Mouse (Mus musculus) retina, adult 2 months (tissue): Measurements from ENCODE around the gene Gzme.
"Not testable (repeated sequence)": the region's sequence is repeated elsewhere in the genome, so short reads cannot be mapped to it uniquely, and the experiment has no call there.

Source experiments
- DNase-seq: peaks from one replicate; pipeline ENCODE4 v3.0.0-alpha.2; 2012; ENCODE audit warnings: low read depth, low spot score

The Gzme gene

GRCm38 (mm10) chr14:56120525-56120924 lies at the start of gene Gzme:
Gene Gzme, minus strand, starts transcription at chr14:56120625.
- DNase-seq, result no peak

- no peak for DNase-seq
Observed at GRCm38 (mm10) chr14:56168009-56168408, 47.6 kb upstream of the Gzme start.

DNA sequence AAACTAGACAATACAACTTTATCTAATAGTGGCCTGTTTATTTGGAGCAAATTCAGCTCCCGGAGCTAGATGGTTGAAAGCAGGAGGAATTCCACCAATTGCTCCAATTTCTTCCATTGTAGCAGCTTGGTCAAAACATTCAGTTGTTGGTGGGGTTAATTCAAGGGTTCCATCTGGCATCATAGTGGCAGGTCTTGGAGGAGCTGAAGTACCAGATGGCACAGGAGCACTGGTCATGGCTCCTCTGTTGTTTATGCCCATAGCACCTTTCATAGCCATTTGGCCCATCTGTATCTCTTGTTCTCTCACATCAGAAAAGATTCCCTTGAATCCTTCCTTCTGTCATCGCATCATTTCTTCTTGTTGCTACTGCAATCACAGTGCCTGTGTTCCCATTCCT lies 41.7 kb upstream of the Gzme start:
- DNase-seq, result no peak

GRCm38 (mm10) chr14:56159479-56159878 lies 39.1 kb upstream of the Gzme start, which contains the start of gene Gzmg:
Gene Gzmg, minus strand, starts transcription at chr14:56159579.
- DNase-seq, result not testable (repeated sequence)

- DNase-seq, result no peak
Observed at GRCm38 (mm10) chr14:56155340-56155739, 34.9 kb upstream of the Gzme start.

- DNase-seq, result peak; percentile 4
Observed at GRCm38 (mm10) chr14:56133675-56134074, 13.2 kb upstream of the Gzme start.

DNA sequence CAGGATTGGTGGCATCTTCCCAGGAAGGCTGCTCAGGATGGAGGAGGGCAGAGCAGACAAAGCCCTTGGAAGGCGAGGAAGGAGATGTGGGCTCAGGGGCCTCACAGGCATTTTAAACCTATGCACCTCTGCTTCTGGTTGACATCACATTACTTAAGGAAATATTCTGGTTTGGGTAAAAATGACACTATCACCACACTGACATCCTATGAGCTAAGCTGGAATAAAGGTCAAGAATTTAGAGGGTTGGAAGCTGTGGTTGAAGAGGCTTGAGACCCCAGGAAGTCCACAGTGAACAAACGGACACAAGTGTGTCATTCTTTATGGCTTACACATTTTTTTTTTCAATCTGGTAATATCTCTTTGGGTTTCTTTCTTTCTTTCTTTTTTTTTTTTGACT lies 12.1 kb upstream of the Gzme start, which contains the start of gene Gzmd:
TSS of gene Gzmd (minus strand) at position 101 of the 400 bp plus-strand sequence.
- DNase-seq, result not testable (repeated sequence)

- DNase-seq, result no peak
Observed at GRCm38 (mm10) chr14:56128341-56128740, 7.9 kb upstream of the Gzme start.

DNA sequence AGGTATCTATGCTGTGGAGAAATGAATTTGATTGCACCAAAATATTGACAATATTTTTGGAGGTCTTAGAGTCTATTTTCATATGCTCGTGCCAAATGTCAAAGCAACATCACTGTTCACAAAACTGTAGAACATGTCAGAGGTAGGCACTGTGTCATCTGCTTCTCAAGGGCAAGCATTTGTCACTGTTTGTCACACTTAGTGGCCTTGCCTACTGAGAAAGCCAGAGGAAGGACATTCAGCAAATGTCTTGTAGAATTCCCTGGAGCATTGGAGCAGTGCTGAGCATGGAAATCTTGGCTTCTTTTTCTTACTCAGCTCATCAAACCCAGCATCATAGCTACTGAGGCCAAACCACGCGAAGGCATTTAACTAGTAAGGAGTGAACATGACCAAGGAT lies 3.1 kb upstream of the Gzme start:
- no peak for DNase-seq

- DNase-seq, result not testable (repeated sequence)
Observed at GRCm38 (mm10) chr14:56115531-56116310, 4.7 kb downstream of the Gzme start.

GRCm38 (mm10) chr14:56105447-56106180 lies 14.8 kb downstream of the Gzme start:
- no peak for DNase-seq

GRCm38 (mm10) chr14:56105016-56105415 lies 15.4 kb downstream of the Gzme start:
- no peak for DNase-seq

DNA sequence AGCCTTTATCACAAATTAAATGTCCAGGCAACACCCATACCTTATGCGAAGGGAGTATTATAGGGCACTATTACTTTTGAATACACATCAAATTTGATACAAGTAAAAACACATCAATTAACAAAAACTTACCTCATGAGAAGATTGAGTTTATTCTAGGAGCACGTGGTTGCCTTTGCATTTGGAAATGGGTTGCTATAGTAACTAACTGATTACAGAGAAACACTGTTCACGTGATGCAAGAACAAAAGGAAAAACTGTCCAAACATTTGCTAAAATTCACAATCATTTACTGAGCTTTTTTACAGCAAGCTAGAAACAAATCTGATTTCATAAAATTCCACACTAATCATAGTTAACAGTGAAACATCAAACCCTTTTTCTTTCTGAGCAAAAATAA lies 17.0 kb downstream of the Gzme start:
- DNase-seq, result no peak

DNA sequence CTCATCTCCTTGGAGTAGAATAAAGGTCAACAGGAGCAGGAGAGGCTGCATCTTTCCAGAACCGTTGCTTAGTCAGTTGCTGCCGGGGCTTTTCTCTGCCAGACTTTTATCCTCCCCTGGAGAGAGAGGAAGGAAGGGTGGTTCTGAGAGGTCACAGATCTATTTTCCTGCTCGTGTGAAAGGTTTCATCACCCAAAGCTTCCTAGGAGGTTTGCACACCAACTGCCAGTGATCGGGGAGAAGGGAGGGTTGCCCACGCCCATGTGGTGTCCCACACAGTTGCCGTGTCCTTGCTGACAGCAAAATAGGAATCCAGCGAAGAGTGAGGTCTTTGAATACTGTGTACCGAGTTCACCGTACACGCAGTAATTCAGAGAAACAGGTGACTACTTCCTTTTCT lies 18.0 kb downstream of the Gzme start, which contains the start of gene Ctsg:
TSS of gene Ctsg (minus strand) at position 189 of the 400 bp plus-strand sequence.
- DNase-seq, result no peak

GRCm38 (mm10) chr14:56098940-56099339 lies 21.5 kb downstream of the Gzme start:
- DNase-seq, result no peak

DNA sequence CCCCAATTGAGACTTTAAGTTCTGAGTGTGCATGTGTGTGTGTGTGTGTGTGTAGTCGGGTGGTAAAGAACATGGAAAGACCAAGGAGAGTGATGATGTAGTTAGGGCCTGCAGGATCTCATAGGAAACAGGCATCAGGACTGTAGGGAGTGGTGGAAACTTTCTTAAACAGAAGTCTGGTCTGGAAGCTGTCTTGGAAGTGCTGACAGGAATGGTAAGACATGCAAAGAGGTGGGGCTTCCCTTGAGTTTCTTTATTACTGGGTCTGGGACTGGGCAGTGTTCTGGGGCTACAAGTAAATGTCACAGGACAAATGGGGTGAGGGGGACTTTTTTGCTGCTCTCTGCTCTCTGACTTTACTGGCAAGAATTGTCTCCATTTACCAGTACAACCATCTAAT lies 22.8 kb downstream of the Gzme start:
- no peak for DNase-seq

- no peak for DNase-seq
Observed at GRCm38 (mm10) chr14:56093353-56093752, 27.1 kb downstream of the Gzme start.

DNA sequence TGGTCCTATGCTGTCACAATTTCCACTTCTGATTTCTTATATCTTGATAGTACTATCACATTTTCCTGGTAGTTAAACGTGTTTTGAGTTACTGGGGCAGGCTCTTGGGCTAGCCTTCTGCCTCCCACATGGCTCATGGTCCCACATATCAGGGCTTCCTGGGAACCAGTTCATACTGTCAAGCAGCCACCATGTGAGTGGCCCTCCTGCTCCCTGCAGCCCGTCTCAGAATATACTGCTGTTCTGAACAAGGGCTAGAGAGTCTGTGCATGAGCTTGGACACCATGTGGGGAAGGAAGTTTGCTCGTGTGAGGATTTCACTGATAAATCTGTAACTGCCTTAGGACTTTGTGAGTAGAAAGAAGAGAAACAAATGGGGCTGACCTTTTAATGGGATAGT lies 33.7 kb downstream of the Gzme start:
- DNase-seq, result no peak

DNA sequence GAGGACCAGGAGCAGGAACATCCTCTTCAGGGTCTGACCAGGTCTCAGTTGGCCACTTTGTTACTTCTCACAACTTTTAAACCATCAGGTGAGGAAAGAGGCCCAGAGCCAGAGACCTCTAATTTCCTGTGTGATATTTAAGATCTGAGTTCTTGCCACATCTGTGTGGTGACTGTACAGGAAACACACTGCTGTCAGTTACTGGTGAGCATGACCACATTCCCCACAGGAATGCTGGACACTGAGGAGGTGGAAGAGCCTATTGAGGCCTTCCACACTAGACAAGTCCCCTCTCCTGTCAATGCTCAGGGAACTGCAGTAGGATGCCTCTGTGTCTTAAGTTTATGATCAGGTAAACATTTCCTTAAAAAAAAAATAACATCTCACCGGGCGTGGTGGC lies 35.3 kb downstream of the Gzme start, which contains the start of gene Mcpt8:
TSS of gene Mcpt8 (minus strand) at position 107 of the 400 bp plus-strand sequence.
- no peak for DNase-seq

DNA sequence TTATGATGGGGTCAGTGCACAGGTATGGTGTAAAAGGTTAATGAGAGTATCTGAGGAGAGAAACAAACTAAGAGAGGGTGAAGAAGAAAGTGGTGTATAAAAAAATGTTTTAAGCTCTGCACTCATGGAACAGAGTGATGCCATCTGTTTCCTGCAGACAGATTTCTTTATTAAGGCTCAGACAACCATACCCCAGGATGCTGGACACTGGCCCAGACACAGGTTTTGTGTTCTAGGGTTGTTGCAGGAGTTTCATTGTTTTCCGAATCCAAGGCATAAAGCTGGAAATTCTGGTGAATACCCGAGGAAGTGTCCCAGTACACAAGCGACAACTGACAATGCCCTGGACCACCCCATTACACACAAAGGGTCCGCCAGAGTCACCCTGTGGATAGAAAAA lies 38.4 kb downstream of the Gzme start:
- DNase-seq, result no peak
